Mouse (Mus musculus): ENCODE measurements around the gene Rbms3.

The Rbms3 gene

GRCm38 (mm10) chr9:117032690-117033089, 597.0 kb downstream of the Rbms3 start:
- DNase-seq, result no peak

GRCm38 (mm10) chr9:117031237-117031636, 598.5 kb downstream of the Rbms3 start:
- no peak for DNase-seq

GRCm38 (mm10) chr9:117030837-117031236, 598.9 kb downstream of the Rbms3 start:
- DNase-seq, result no peak

GRCm38 (mm10) chr9:117029953-117030352, 599.8 kb downstream of the Rbms3 start:
- no peak for DNase-seq

GRCm38 (mm10) chr9:117028586-117028985, 601.1 kb downstream of the Rbms3 start:
- no peak for DNase-seq

- DNase-seq, result no peak
These were observed 607.6 kb downstream of the Rbms3 start for GRCm38 (mm10) chr9:117022086-117022485.

- no peak for DNase-seq
These were observed 608.2 kb downstream of the Rbms3 start for GRCm38 (mm10) chr9:117021506-117021905.

GRCm38 (mm10) chr9:117020216-117020615, 609.5 kb downstream of the Rbms3 start:
- DNase-seq, result no peak

- DNase-seq, result no peak
These were observed 611.0 kb downstream of the Rbms3 start for GRCm38 (mm10) chr9:117018741-117019163.

GRCm38 (mm10) chr9:117018301-117018700, 611.4 kb downstream of the Rbms3 start:
- DNase-seq, result no peak

GRCm38 (mm10) chr9:117016605-117017319, 613.0 kb downstream of the Rbms3 start:
- DNase-seq, result no peak

GRCm38 (mm10) chr9:117013386-117013785, 616.3 kb downstream of the Rbms3 start:
- no peak for DNase-seq

GRCm38 (mm10) chr9:117010801-117011200, 618.9 kb downstream of the Rbms3 start:
- DNase-seq, result no peak

GRCm38 (mm10) chr9:117008194-117008593, 621.5 kb downstream of the Rbms3 start:
- DNase-seq, result no peak

GRCm38 (mm10) chr9:117002083-117002482, 627.6 kb downstream of the Rbms3 start:
- DNase-seq, result no peak

GRCm38 (mm10) chr9:116999186-116999585, 630.5 kb downstream of the Rbms3 start:
- no peak for DNase-seq

GRCm38 (mm10) chr9:116990321-116990720, 639.4 kb downstream of the Rbms3 start:
- no peak for DNase-seq

GRCm38 (mm10) chr9:116980801-116981200, 648.9 kb downstream of the Rbms3 start:
- no peak for DNase-seq

- DNase-seq, result no peak
These were observed 652.3 kb downstream of the Rbms3 start for GRCm38 (mm10) chr9:116977428-116977827.

- no peak for DNase-seq
These were observed 652.9 kb downstream of the Rbms3 start for GRCm38 (mm10) chr9:116976575-116977408.

- DNase-seq, result no peak
These were observed 654.4 kb downstream of the Rbms3 start for GRCm38 (mm10) chr9:116975269-116975668.

- DNase-seq, result no peak
These were observed 655.6 kb downstream of the Rbms3 start for GRCm38 (mm10) chr9:116974134-116974533.

GRCm38 (mm10) chr9:116973594-116973993, 656.1 kb downstream of the Rbms3 start:
- no peak for DNase-seq

- no peak for DNase-seq
These were observed 662.4 kb downstream of the Rbms3 start for GRCm38 (mm10) chr9:116967317-116967716.
